Mouse (Mus musculus): ENCODE measurements around the gene Txnrd2. TPM values are rescaled to one million over a fixed set of nuclear protein-coding genes. Genes with fewer than 3 reads are reported as not detected.

Txnrd2 gene
- total RNA-seq, 1 experiment from 2014 or later: 8.5 TPM

DNA sequence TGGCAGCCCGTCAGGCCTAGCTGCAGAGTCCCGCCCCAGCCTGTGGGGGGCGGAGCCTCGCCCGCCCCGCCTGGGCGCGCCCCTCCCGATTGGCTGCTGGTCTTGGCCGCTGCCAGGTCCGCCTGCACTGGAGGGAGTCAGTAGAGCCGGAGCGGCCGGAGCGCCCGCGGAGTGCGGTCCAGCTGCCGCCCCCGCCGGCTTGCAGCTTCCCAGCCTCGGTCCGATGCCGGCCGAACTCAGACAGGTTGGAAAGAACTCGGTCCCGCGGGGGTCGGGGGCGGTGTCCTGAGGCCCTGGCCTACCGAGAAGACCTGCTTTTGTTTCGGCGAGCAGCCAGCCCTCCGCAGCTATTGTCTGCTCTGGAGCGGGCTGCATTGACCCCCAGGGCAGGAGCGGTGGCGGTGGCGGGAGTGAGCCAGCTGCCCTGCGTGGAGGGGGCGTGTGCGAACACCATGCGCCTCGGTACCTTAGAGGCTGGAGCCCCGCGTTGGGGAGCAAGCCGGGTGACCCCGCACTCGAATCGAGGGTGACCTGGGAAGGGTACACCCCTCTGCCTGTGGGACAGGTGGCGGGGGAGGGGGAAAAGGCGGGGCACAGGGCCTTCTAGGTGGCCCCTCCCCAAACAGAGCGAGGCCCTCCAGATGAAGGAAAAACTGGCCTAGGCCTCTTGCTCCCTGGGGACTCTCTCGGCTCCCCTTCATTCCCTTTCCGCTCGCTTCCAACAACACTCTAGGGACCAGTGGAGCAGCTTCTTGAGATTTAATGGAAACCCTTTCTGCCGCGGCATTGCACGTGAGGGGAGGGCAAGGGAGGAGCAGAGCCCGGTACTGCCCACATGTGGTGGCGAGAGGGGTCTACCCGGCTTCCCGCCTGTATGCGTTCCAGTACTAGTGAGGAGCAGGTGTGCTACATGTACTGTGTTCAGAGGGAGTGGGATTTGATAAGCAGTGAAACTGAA is 33.4 kb upstream of the Txnrd2 start:
- peak; percentile 58 for ATAC-seq (ENCODE audit: extremely low read depth, insufficient number of reproducible peaks, low FRiP score, poor library complexity, severe bottlenecking)

DNA sequence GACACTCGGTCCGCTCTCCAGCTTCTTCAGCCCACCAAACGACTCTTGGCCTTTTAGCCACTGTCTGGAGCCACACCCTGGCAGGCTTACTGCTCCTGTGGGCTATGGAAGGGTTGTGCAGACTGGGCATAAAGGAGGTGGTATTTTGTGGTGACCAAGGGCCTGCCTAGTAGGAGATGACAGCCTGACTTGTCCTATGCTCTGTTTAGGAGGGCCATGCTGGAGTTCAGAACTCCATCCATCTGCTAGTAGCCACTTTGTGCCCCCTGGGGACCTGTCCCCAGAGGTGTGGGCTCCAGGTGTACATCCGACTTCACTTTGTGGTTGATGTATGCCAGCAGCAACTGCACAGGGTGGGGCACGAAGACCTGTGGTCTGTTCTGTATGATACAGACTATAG is 32.6 kb upstream of the Txnrd2 start:
- no peak for ATAC-seq (ENCODE audit: extremely low read depth, insufficient number of reproducible peaks, low FRiP score, poor library complexity, severe bottlenecking)

DNA sequence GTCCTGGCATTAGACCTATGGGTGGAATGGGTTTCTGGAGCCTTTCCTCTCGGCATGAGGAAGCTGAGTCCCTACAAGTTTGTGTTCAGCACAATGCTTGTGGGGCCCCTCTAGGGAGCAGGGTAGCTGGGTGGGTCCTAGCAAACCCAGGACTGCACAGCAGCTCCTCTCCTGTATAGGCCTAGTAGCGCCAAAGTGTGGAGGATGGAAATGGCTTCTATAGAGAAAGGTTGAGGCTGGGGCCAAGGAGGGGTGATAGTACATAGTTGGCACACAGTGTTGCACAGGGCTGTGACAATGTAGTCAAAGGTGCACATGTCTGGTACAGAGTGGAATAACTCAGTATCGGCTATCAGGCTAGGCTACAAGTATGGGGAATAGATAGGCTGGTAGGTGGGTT is 32.1 kb upstream of the Txnrd2 start:
- ATAC-seq (ENCODE audit: extremely low read depth, insufficient number of reproducible peaks, low FRiP score, poor library complexity, severe bottlenecking): no peak

DNA sequence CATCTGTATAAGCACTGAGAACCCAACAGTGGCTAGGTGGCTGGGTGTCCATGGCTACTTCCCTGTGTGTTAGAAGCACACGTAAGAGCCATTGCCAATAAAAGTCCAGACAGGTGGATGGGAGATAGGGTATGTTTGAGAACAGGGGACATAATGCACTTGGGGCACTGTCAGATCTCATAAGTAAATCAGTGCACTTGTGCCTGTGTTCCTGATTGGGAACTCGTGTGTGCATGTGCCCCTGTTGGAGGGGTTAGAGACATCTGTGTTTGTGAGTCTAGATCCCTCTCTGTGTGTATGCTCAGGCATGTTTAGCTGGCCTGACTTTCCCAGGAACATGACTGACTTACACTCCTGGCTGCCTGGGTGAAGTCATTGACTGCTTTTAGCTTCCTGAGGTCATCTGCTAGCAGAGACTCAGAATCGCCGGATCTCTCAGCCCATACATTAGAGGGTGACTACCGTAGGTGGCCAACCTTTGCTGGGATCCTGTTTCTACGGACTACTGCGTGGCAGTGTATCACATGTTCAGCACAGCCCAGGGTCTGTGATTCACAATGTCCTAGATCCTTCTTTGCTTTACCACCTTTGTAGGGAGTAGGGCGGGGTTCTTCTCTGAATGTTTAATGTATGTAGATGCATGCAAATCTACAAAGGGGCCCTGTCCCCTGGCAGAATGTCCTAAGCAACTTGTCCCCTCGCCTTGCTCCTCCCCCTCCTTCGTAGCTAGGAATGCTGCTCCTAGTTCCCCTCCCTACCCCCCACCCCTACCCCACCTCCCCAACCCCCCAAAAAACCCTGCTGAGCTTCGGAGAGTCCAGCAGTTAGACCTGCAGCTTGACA is 31.2 kb upstream of the Txnrd2 start:
- ATAC-seq (ENCODE audit: extremely low read depth, insufficient number of reproducible peaks, low FRiP score, poor library complexity, severe bottlenecking): no peak

DNA sequence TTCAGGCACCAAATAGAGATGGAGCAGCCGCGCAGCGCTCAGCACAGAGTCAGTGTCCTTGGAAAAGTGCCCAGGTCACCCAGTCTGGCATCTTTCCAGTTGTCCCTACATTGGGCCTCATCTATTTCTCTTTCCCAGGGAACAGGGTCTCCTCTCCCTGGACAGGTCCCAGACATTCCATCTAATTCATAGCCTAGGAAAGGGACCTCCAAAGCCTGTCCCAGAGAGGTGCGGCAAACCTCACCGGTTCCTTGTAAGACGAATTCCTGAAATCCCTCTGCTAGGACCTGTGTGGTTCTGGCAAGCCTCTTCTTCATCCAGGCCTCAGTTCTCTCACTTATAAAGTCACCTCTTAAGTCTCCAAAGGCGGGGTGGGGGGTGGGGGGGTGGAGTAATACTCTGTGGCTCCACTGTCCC is 30.6 kb upstream of the Txnrd2 start:
- no peak for ATAC-seq (ENCODE audit: extremely low read depth, insufficient number of reproducible peaks, low FRiP score, poor library complexity, severe bottlenecking)

DNA sequence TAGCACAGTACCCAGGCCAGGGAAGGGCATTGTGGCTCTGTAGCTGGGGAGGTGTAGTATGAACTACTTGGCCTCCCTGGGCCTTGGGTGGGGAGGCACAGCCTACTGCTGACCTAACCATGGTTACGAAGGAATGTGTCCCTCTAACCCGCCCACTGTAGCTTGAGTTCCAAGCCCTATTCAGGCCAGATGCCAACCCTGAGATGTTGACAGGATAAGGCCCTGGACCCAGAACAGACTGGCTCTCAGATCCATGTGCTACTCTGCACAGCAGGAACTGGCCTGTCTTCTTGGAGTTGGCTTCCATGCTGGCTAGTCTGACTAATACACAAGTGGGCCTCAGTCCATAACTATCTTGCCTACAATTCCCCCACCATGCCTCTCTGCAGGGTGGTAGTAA is 30.0 kb upstream of the Txnrd2 start:
- ATAC-seq (ENCODE audit: extremely low read depth, insufficient number of reproducible peaks, low FRiP score, poor library complexity, severe bottlenecking): no peak

DNA sequence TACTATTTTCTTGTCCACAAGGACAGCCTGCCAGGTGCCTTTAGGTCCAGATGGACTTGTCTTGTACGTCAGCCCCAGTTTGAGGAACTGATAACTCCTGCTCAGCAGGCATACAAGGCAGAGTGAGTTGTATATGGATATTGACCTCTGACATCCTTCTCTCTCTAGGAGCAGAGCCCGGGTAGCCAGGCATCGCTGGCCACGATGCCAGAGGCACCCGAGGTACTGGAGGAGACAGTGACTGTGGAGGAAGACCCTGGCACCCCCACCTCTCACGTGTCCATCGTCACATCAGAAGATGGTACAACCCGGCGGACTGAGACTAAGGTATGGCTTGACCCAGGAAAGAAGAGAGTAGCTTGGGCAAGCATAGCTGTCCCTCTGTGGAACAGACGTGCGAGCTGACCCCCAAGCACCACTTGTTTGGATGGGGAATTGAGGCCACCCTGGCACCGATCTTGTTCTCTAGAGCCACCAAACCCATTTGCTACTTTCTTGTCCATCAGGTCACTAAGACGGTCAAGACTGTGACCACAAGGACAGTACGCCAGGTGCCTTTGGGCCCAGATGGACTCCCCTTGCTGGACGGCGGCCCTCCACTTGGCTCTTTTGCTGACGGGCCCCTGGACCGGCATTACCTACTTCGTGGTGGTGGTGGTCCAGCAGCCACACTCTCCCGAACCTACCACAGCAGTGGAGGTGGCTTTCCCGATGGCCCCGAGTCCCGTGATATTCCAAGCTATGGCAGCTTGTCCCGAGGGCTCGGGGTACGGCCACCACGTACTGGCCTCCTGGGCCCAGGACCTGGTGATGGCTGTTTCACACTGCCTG is 29.2 kb upstream of the Txnrd2 start:
- ATAC-seq (ENCODE audit: extremely low read depth, insufficient number of reproducible peaks, low FRiP score, poor library complexity, severe bottlenecking): no peak

DNA sequence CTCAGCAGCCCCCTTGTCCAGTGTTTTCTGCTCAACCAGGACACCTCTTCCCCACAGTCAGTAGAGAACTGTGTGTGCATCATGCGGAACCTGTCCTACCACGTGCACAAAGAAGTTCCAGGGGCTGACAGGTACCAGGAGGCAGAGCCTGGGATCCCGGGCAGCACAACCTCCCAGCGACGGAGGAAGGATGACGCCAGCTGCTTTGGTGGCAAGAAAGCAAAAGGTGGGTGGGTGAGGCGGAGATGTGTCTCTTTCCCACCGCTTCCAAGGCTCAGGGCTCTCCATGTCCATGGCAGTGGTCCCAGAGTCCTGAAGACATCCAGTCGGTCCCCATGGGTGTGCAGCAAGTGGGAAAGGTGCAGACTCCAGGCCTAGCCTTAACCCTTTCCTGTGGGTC is 26.2 kb upstream of the Txnrd2 start:
- ATAC-seq (ENCODE audit: extremely low read depth, insufficient number of reproducible peaks, low FRiP score, poor library complexity, severe bottlenecking): no peak

DNA sequence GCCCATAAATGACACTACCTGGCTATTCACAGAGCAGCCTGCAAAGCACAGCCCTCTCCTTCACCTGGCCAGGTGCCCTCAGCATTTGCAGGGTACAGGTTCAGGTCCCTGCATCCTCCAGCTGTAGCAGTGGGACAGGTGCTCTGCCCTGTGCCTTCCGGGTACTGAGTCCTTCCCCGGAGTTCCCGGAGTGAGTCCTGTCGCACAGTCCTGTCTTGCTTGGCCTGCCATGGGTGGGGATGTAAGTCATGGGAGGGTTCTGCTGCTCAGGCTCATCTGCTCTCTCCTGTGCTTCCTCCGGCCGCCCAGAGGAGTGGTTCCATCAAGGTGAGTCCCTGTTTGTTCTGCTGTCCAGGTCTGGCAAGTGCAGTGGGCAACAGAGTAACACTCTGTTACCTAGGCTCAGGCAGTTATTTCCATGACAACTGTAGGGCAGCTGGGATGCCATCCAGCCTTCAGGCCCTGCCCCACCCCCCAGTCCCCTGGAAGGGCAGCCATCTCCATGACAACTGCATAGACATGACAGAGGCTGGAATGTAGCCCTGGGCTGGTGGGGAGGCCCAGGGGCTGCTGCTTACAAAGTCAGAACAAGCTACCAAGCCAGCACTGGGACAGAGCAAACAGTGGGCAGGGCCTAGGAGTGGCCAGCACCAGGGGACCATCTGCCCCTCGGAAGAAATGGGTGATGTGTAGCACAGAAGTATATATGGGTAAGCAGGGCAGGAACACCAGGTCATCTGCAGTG is 25.5 kb upstream of the Txnrd2 start:
- no peak for ATAC-seq (ENCODE audit: extremely low read depth, insufficient number of reproducible peaks, low FRiP score, poor library complexity, severe bottlenecking)

DNA sequence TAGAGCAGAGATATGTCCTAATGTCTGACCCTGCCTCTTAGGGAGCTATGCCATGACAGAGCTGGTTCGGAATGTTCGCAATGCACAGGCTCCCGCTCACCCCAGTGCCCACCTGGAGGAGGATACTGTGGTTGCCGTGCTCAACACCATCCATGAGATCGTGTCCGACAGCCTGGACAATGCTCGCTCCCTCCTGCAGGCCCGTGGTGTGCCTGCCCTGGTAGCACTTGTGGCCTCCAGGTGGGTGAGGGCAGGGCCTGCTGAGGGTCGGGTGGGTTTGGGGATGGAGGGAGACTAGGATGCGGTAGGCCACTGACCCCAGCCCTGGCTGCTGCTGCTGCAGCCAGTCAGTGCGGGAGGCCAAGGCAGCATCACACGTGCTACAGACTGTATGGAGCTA is 22.9 kb upstream of the Txnrd2 start:
- no peak for ATAC-seq (ENCODE audit: extremely low read depth, insufficient number of reproducible peaks, low FRiP score, poor library complexity, severe bottlenecking)

DNA sequence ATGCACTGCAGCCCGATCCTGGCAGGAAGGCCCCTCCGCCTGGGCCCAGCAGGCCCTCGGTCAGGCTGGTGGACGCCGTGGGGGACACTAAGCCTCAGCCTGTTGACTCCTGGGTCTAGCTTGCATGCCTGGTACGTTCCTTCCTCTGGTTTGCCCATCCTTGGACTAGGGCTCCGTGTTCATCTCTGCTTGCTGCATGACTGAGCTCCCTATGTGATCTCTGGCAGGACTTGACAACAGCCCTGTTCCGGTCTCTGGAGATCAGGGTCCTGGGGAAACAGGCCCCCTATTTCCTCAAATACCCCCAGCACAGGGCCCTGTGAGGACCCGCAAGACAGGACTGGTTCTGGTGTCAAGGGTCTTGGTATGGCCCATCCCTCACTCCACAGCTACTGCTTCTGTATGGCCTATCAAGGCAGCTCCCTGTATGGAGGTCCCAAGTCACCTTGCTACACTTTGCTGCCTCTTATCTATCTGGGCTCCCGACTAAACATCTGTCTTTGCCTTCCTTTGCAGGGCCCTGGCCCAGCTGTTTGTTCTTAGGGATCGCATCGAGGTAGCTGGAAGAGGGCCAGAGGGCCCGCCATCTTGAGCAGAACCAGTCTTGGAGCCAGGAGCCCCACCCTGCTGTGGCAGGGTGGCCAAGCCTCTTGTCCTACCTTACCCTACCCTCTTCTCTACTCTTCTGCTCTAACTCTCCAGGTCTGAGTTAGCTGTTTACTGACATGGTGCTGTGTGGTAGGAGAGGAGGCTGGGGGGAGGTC is 20.9 kb upstream of the Txnrd2 start:
- ATAC-seq (ENCODE audit: extremely low read depth, insufficient number of reproducible peaks, low FRiP score, poor library complexity, severe bottlenecking): no peak

DNA sequence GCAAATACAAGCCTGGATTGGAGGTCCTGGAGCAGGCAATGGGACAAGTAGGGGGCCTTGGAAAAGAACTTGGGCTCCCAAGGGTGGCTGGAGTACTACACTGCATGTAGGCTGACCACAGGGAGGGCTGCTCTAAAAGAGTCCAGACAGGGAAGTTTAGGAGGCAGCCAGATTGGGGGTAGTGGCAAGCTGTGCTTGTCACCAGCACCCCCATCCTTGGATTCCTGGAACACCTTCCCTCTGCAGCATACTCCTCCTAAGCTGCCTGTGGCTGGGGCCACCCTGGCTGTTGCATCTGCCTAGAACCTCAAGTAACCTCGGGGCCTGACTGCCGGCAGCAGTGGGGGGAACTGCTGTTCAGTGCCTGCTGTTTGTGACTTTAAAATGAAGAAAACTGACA is 20.3 kb upstream of the Txnrd2 start:
- ATAC-seq (ENCODE audit: extremely low read depth, insufficient number of reproducible peaks, low FRiP score, poor library complexity, severe bottlenecking): no peak

DNA sequence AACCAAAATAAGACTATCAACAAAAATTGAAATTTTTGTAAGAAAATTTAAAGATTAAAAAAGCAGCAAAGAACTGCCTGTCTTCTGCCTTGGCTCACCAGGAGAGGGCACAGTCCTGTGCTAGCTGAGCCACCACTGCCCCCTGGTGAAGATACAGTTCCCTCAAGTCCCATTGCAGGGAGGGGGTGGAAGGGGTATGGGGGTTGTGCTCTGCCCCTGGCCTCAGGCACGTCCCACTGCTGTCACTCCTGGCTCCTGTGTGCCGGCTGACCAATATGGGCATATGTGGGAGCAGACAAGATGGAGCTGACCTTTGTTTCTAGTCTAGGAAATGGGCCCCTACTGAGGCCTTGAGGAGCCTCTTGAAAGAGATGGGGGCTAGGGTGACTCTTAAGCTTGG is 19.9 kb upstream of the Txnrd2 start:
- ATAC-seq (ENCODE audit: extremely low read depth, insufficient number of reproducible peaks, low FRiP score, poor library complexity, severe bottlenecking): no peak

DNA sequence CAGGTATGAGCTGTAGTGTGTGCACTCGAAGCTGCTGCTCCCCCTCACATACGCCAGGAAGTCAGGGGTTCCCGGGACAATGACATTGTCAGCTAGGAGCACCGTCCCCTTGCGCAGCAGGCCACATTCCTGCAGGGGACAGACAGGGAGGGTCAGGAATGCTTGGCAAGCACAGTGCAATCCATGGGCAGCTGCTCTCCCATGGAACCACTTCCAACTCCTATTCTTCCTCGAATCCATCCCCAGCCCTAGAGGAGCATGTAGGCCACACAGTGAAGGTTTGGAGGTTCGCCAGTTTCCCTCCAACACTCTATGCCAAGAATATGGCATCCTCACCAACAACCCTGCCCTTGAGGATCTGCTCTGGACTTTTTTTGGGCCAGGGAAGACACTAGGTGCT is 18.3 kb upstream of the Txnrd2 start:
- ATAC-seq (ENCODE audit: extremely low read depth, insufficient number of reproducible peaks, low FRiP score, poor library complexity, severe bottlenecking): no peak

DNA sequence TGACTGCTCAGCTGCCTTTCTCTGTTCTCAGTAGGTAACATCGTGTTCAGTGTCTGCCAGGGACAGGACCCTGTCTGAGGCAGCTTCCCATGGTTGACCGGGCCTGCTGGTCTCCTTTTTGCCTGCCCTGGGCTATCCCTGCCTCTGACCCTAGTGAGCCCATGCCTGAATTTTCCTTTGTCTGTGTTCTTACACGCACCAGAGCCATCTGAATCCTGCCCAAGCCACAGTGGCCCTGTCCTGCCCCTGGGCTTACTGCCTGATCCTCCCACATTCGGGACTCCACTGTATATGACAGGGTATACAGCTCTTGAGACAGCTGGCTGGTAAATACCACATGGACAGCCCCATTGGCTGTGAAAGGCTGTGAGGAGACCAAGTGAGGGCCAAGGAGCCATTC is 16.4 kb upstream of the Txnrd2 start:
- ATAC-seq (ENCODE audit: extremely low read depth, insufficient number of reproducible peaks, low FRiP score, poor library complexity, severe bottlenecking): no peak

DNA sequence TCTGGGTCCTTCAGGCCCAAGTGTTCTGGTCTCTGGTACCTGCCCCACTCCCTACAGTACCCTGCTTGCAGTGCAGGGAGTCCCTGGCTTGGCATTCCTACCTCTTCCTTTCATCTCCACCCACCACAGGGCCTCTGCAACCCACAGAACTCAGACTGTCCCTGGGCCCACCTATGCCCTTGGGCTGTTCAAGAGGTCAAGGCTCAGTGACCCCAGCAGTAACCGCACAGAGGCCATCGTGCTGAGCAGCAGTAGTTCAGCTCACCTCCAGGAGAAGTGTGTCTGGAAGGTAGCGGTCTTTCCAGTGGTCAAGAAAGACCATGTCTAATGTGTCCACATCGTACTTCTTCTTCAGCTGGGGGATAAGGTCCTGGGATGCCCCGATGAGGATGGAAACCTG is 15.8 kb upstream of the Txnrd2 start:
- no peak for ATAC-seq (ENCODE audit: extremely low read depth, insufficient number of reproducible peaks, low FRiP score, poor library complexity, severe bottlenecking)

DNA sequence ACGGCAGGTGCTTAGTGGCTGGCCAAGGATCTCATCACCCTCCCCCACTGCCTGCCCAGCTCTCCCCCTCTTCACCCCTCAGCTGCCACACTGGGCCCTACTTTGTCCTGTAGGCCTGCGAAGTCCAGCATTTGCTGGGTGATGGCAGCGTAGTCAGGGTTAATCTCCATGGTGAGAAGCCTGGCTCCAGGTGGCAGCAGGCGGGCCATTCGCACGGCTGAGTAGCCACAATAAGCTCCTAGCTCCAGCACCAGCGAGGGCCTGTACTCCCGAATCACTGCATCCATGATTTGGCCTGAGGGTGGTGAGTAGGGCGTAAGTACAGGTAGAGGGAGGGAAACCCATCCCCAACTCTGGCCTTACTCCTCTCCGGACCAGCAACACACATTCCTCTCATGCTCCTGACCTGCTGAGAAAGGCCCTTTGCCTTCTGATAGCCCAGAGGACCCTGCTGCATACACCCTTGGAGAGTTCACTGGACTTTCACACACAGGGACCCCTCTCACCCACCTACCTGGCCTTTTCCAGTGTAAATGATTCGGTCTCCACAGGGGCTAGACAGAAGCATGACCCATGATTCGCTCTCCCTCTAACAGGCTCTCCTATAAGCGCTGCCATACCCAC is 15.0 kb upstream of the Txnrd2 start:
- ATAC-seq (ENCODE audit: extremely low read depth, insufficient number of reproducible peaks, low FRiP score, poor library complexity, severe bottlenecking): no peak
